Mouse (Mus musculus): ENCODE measurements at regions not wholly inside any gene's neighbourhood (a gene's known extent, or its start where the extent isn't known, plus 50 kb on each side); places are given as distances from the start of the nearest gene placed in this dataset.

GRCm38 (mm10) chr17:81941317-81941716 is 203.1 kb upstream of the Slc8a1 start:
- TF ChIP-seq POLR2A (IDR thresholded peaks at IDR 0.05; ENCODE audit: borderline replicate concordance, extremely low read depth, insufficient read depth, insufficient read length, poor library complexity, severe bottlenecking) = no peak
- no peak for TF ChIP-seq CTCF (IDR thresholded peaks at IDR 0.05; ENCODE audit: borderline replicate concordance, extremely low read depth, insufficient read depth, insufficient read length)
- DNase-seq (ENCODE audit: low read depth) = no peak

DNA sequence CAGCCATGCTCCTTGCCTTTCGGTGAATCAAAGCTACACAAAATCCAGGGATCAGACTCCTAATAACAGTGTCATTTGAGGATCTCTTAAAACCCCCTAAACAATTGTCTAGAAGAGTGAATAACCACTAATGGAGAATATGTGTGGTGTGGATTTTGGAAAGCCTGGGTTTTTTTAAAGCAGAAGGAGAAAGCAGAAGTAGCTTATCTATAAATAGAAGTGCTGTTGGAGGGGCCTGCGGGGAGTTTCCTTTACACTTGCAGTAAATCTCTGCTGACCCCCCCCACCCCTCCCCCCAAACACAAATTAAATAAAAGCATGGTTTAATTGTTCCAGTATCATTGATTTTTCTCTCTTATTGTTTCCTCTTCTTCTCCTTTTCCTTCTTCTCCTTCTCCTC is 192.6 kb upstream of the Slc8a1 start:
- no peak for DNase-seq (ENCODE audit: low read depth)
- TF ChIP-seq CTCF (IDR thresholded peaks at IDR 0.05; ENCODE audit: borderline replicate concordance, extremely low read depth, insufficient read depth, insufficient read length) (no peak), POLR2A (IDR thresholded peaks at IDR 0.05; ENCODE audit: borderline replicate concordance, extremely low read depth, insufficient read depth, insufficient read length, poor library complexity, severe bottlenecking) (no peak)

GRCm38 (mm10) chr17:81906481-81907012 is 168.4 kb upstream of the Slc8a1 start:
- no peak for DNase-seq (ENCODE audit: low read depth)
- no peak for TF ChIP-seq CTCF (IDR thresholded peaks at IDR 0.05; ENCODE audit: borderline replicate concordance, extremely low read depth, insufficient read depth, insufficient read length)
- no peak for TF ChIP-seq POLR2A (IDR thresholded peaks at IDR 0.05; ENCODE audit: borderline replicate concordance, extremely low read depth, insufficient read depth, insufficient read length, poor library complexity, severe bottlenecking)

DNA sequence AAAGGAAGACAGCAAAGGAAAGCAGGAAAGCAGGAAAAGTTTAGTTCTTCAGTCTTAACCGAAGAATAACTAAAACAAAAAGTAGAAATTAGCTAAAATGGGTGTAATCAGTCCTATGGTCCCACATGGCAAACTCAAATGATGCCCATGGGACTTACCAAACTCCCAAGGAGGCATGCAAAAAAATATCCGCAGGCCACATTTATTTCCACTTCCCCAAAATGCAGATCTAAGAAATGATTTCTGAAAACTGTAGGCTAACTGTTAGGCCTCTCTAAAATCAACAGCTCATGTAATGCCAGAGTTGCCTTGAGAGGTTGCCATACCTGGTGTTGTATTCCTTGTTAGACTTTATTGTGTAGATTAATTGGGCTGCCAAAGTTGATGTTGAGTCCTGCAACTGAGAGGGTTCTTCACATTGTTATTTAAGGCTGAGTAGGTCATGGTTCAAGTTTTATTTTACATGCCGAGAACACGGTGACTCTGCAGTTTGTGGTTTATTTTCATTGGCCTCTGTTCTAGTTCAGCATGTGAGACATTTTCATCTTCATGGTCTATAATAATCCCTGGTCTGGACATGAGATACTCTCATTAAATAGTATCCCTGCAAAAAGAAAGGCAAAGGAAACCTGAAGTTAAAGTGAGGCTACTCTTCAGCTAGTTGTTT is 164.0 kb upstream of the Slc8a1 start:
- DNase-seq (ENCODE audit: low read depth) = peak; percentile 0
- no peak for TF ChIP-seq CTCF (IDR thresholded peaks at IDR 0.05; ENCODE audit: borderline replicate concordance, extremely low read depth, insufficient read depth, insufficient read length)
- TF ChIP-seq POLR2A (IDR thresholded peaks at IDR 0.05; ENCODE audit: borderline replicate concordance, extremely low read depth, insufficient read depth, insufficient read length, poor library complexity, severe bottlenecking) = no peak

DNA sequence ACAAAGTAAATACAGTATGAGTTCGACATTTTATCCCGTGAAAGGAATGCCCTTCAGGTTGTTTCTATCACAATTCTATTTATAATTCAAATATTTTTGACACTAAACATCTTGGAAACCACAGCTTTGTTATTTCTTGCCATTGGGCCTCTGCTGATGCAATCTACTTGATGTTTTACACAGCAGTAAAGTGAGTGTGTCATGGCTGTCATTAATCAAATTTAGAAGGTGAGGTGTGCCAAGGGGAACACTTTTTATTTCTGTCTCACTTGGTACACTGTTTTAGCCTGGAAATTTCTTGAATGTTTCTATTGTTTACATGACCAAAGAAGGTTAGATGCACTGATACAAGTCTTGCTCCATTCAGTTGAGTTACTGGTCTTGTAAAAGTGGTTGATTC is 160.8 kb upstream of the Slc8a1 start:
- no peak for DNase-seq (ENCODE audit: low read depth)
- TF ChIP-seq CTCF (IDR thresholded peaks at IDR 0.05; ENCODE audit: borderline replicate concordance, extremely low read depth, insufficient read depth, insufficient read length) (no peak), POLR2A (IDR thresholded peaks at IDR 0.05; ENCODE audit: borderline replicate concordance, extremely low read depth, insufficient read depth, insufficient read length, poor library complexity, severe bottlenecking) (no peak)

GRCm38 (mm10) chr17:81878136-81878535 is 140.0 kb upstream of the Slc8a1 start:
- no peak for TF ChIP-seq CTCF (IDR thresholded peaks at IDR 0.05; ENCODE audit: borderline replicate concordance, extremely low read depth, insufficient read depth, insufficient read length)
- no peak for TF ChIP-seq POLR2A (IDR thresholded peaks at IDR 0.05; ENCODE audit: borderline replicate concordance, extremely low read depth, insufficient read depth, insufficient read length, poor library complexity, severe bottlenecking)
- no peak for DNase-seq (ENCODE audit: low read depth)

- TF ChIP-seq CTCF (IDR thresholded peaks at IDR 0.05; ENCODE audit: borderline replicate concordance, extremely low read depth, insufficient read depth, insufficient read length) = no peak
- no peak for TF ChIP-seq POLR2A (IDR thresholded peaks at IDR 0.05; ENCODE audit: borderline replicate concordance, extremely low read depth, insufficient read depth, insufficient read length, poor library complexity, severe bottlenecking)
Observed at GRCm38 (mm10) chr17:81866683-81867082, 128.5 kb upstream of the Slc8a1 start.

GRCm38 (mm10) chr17:81849298-81849967 is 111.3 kb upstream of the Slc8a1 start:
- TF ChIP-seq CTCF (IDR thresholded peaks at IDR 0.05; ENCODE audit: borderline replicate concordance, extremely low read depth, insufficient read depth, insufficient read length) (no peak), POLR2A (IDR thresholded peaks at IDR 0.05; ENCODE audit: borderline replicate concordance, extremely low read depth, insufficient read depth, insufficient read length, poor library complexity, severe bottlenecking) (no peak)
- peak; percentile 70 for DNase-seq (ENCODE audit: low read depth)

More at GRCm38 (mm10) chr17:81866683-81867082, 128.5 kb upstream of the Slc8a1 start:
- no peak for DNase-seq (ENCODE audit: low read depth)

DNA sequence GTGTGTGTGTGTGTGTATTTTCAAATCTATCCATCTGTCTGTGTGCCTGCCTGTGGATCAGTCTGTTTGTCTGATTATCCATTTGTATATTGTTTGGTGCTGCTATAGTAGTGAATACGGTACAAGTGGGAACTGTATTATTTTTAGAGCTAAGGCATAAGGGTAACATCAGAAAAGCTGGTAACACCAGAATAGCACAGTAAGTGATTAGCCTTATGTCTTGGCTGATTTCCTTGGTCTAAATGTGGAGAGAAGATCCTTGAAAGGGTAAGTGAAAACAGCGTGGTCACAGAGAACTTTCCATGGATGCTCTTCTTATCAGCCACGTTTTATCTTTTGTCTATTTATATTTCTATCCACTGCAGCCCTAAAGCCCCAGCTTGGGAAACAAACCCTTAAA is 105.6 kb upstream of the Slc8a1 start:
- DNase-seq (ENCODE audit: low read depth) = no peak
- no peak for TF ChIP-seq POLR2A (IDR thresholded peaks at IDR 0.05; ENCODE audit: borderline replicate concordance, extremely low read depth, insufficient read depth, insufficient read length, poor library complexity, severe bottlenecking)
- no peak for TF ChIP-seq CTCF (IDR thresholded peaks at IDR 0.05; ENCODE audit: borderline replicate concordance, extremely low read depth, insufficient read depth, insufficient read length)

DNA sequence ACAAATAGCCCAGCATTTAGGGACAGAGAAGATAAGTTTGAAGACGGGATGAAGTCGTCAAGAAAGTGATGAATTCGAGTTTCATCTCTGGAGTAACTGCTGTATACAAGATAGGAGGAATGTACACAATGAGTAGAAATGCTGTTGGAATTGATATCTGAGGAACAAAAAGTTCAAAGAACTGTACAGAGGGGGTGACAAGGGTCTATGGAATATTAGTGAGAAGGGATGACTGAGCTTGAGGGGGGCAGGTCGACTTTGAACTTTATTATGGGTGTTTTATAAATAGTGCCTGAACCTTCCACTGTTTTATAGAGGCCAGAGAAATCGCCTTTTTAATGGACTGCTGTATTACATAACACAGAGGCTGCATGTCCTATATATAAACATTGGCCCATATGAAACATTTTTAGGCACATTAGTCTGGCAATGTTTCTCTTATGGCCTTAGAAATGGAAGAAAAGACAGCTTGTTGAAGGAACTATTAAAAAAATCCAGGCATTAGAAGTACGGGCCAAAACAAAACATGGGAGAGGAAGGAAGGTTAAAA is 59.7 kb upstream of the Slc8a1 start:
- no peak for DNase-seq (ENCODE audit: low read depth)
- TF ChIP-seq CTCF (IDR thresholded peaks at IDR 0.05; ENCODE audit: borderline replicate concordance, extremely low read depth, insufficient read depth, insufficient read length) (no peak), POLR2A (IDR thresholded peaks at IDR 0.05; ENCODE audit: borderline replicate concordance, extremely low read depth, insufficient read depth, insufficient read length, poor library complexity, severe bottlenecking) (no peak)

GRCm38 (mm10) chr17:81788781-81789180 is 50.6 kb upstream of the Slc8a1 start:
- no peak for DNase-seq (ENCODE audit: low read depth)
- TF ChIP-seq CTCF (IDR thresholded peaks at IDR 0.05; ENCODE audit: borderline replicate concordance, extremely low read depth, insufficient read depth, insufficient read length) (no peak), POLR2A (IDR thresholded peaks at IDR 0.05; ENCODE audit: borderline replicate concordance, extremely low read depth, insufficient read depth, insufficient read length, poor library complexity, severe bottlenecking) (no peak)

Measured in brain, embryonic 14.5 days (tissue).